Mouse (Mus musculus) ES-E14 (cell line): ENCODE data around the gene Krt15. TPM values are rescaled to one million over a fixed set of nuclear protein-coding genes. Genes with fewer than 3 reads are reported as not detected.

Source experiments
- DNase-seq: peaks from one replicate; pipeline ENCODE4 v3.0.0-alpha.2; 2013; ENCODE audit warnings: low read depth, low spot score
- H3K27ac ChIP-seq: 2 replicates; pipeline ENCODE4 v1.5.1; 2012; ENCODE audit warnings: low read depth, mild to moderate bottlenecking, low read length, moderate library complexity, mixed read lengths; ENCODE audit not compliant: poor library complexity, insufficient read depth, severe bottlenecking
- H3K36me3 ChIP-seq: 2 replicates; pipeline ENCODE4 v1.6.1; 2012; ENCODE audit warnings: mild to moderate bottlenecking, low read length, moderate library complexity, mixed read lengths; ENCODE audit not compliant: control insufficient read depth, poor library complexity, insufficient read depth, severe bottlenecking
- H3K4me1 ChIP-seq, 2 experiments: fragments of 150-350 bp in 1 of 2; sonication (generic) in 1 of 2; 2 replicates each; pipeline ENCODE4 v1.6.1; 2012; ENCODE audit warnings: low read length in 2 of 2, mild to moderate bottlenecking in 1 of 2, mixed read lengths in 1 of 2; ENCODE audit not compliant: control insufficient read depth in 2 of 2, insufficient read depth in 2 of 2, poor library complexity in 1 of 2
- H3K4me3 ChIP-seq, 2 experiments: fragments of 150-350 bp in 1 of 2; sonication (generic) in 1 of 2; 2 replicates each; pipeline ENCODE4 v1.5.1; 2012; ENCODE audit warnings: low read length in 2 of 2, low read depth in 1 of 2, mild to moderate bottlenecking in 1 of 2, mixed read lengths in 1 of 2; ENCODE audit not compliant: insufficient read depth in 1 of 2, poor library complexity in 1 of 2, severe bottlenecking in 1 of 2
- H3K9ac ChIP-seq: 2 replicates; pipeline ENCODE4 v1.6.1; 2012; ENCODE audit warnings: low read depth, mild to moderate bottlenecking, low read length, mixed read lengths; ENCODE audit not compliant: poor library complexity, insufficient read depth, severe bottlenecking
- H3K9me3 ChIP-seq: fragments of 150-350 bp; sonication (generic); 2 replicates; pipeline ENCODE4 v1.6.1; 2012; ENCODE audit warnings: low read depth, mild to moderate bottlenecking, low read length; ENCODE audit not compliant: control insufficient read depth, insufficient read depth
- CHD2 ChIP-seq: IDR thresholded peaks from 2 replicates; pipeline ENCODE4 v1.6.1; 2014; ENCODE audit warnings: mild to moderate bottlenecking, low read depth, low read length, inconsistent platforms
- HCFC1 ChIP-seq: IDR thresholded peaks from 2 replicates; pipeline ENCODE4 v1.6.1; 2012; ENCODE audit warnings: low read length, inconsistent platforms, borderline replicate concordance; ENCODE audit not compliant: insufficient read depth
- MAFK ChIP-seq: IDR thresholded peaks from 2 replicates; pipeline ENCODE4 v1.6.1; 2014; ENCODE audit warnings: mild to moderate bottlenecking, low read depth, low read length, inconsistent platforms; ENCODE audit not compliant: insufficient read depth
- ZC3H11A ChIP-seq: IDR thresholded peaks from 2 replicates; pipeline ENCODE4 v1.6.1; 2012; ENCODE audit warnings: low read depth, mild to moderate bottlenecking, inconsistent platforms, low read length, borderline replicate concordance
- ZNF384 ChIP-seq: IDR thresholded peaks from 2 replicates; pipeline ENCODE4 v1.6.1; 2012; ENCODE audit warnings: low read depth, low read length, inconsistent platforms
- in situ Hi-C, 2 experiments: fragments of 600-800 bp; cut with MboI; formaldehyde crosslinking; loops; one replicate each; pipeline ENCODE4 v1.15.1; 2025; ENCODE audit warnings: low sequenced_read_pairs in 2 of 2, inconsistent platforms in 1 of 2; ENCODE audit not compliant: unreplicated experiment in 2 of 2
- total RNA-seq: library from RNA; depleted of rRNA; stranded (reverse); fragments of 300-350 nt; gene quantifications from 2 replicates; pipeline ENCODE4 v1.2.3, GENCODE M21; 2012

Krt15 gene
- total RNA-seq, 1 experiment = 0.36 TPM

- Histone ChIP-seq H3K9ac (no peak overlapping the region), H3K9me3 (no peaks in the 10 kb centered on the region), H3K27ac (no peak overlapping the region), H3K4me1 (no peaks in the 10 kb centered on the region), H3K4me3 (no peak overlapping the region), H3K36me3 (no peaks in the 10 kb centered on the region)
- no peak for DNase-seq
- TF ChIP-seq ZNF384 = no peak
- no peak for TF ChIP-seq ZC3H11A
- no peak for TF ChIP-seq HCFC1
- TF ChIP-seq CHD2 = no peak
- no peak for TF ChIP-seq MAFK
- in situ Hi-C loops = no loop called here
Measured at GRCm38 (mm10) chr11:100100391-100100790, 35.3 kb downstream of the Krt15 start.

GRCm38 (mm10) chr11:100097819-100098218 is 37.9 kb downstream of the Krt15 start:
- no peaks in the 10 kb centered on the region for H3K36me3 ChIP-seq
- H3K27ac ChIP-seq = no peak overlapping the region

GRCm38 (mm10) chr11:100096141-100096540 is 39.6 kb downstream of the Krt15 start, which contains the start of gene Krt35:
Krt35 (minus strand) TSS chr11:100096241.
- TF ChIP-seq CHD2 (no peak), ZNF384 (no peak), ZC3H11A (no peak), HCFC1 (no peak), MAFK (no peak)
- DNase-seq = no peak

More at GRCm38 (mm10) chr11:100097819-100098218, 37.9 kb downstream of the Krt15 start:
- TF ChIP-seq MAFK (no peak), HCFC1 (no peak), ZNF384 (no peak)
- H3K4me3 ChIP-seq = no peak overlapping the region
- H3K9ac ChIP-seq = no peak overlapping the region
- H3K9me3 ChIP-seq = no peaks in the 10 kb centered on the region
- no peaks in the 10 kb centered on the region for H3K4me1 ChIP-seq
- in situ Hi-C loops = no loop called here
- DNase-seq = no peak

GRCm38 (mm10) chr11:100088378-100089025 is 47.2 kb downstream of the Krt15 start:
- Histone ChIP-seq H3K9ac (no peak overlapping the region), H3K4me3 (no peak overlapping the region), H3K36me3 (no peaks in the 10 kb centered on the region), H3K27ac (no peak overlapping the region), H3K9me3 (no peaks in the 10 kb centered on the region), H3K4me1 (no peaks in the 10 kb centered on the region)
- DNase-seq = no peak
- TF ChIP-seq ZNF384 = no peak
- TF ChIP-seq CHD2 = no peak
- no peak for TF ChIP-seq HCFC1
- in situ Hi-C loops = no loop called here

More at GRCm38 (mm10) chr11:100096141-100096540, 39.6 kb downstream of the Krt15 start, which contains the start of gene Krt35:
- Histone ChIP-seq H3K9ac (no peak within 1 kb of the TSS), H3K27ac (no peak within 1 kb of the TSS), H3K36me3 (no peaks in the 10 kb centered on the region), H3K4me1 (no peaks in the 10 kb centered on the region), H3K4me3 (no peak within 1 kb of the TSS), H3K9me3 (no peaks in the 10 kb centered on the region)
- in situ Hi-C loops = no loop called here

GRCm38 (mm10) chr11:100087861-100088260 is 47.9 kb downstream of the Krt15 start, which contains the start of gene Krt32:
Krt32 (minus strand) TSS chr11:100088226.
- H3K4me3 ChIP-seq = no peak within 1 kb of the TSS
- H3K9me3 ChIP-seq = no peaks in the 10 kb centered on the region
- H3K9ac ChIP-seq = no peak within 1 kb of the TSS
- TF ChIP-seq CHD2 (no peak), ZNF384 (no peak), HCFC1 (no peak), ZC3H11A (no peak), MAFK (no peak)
- no peaks in the 10 kb centered on the region for H3K36me3 ChIP-seq
- DNase-seq = no peak
- H3K27ac ChIP-seq = no peak within 1 kb of the TSS
- in situ Hi-C loops = no loop called here
- H3K4me1 ChIP-seq = no peaks in the 10 kb centered on the region
